Mouse (Mus musculus) stomach, embryonic 16.5 days (tissue): ENCODE measurements at regions not wholly inside any gene's neighbourhood (a gene's known extent, or its start where the extent isn't known, plus 50 kb on each side); places are given as distances from the start of the nearest gene placed in this dataset.

Source experiments
- ATAC-seq: fragments of 200-750 bp; cut with Nextera tagmentation; 2 replicates; pipeline ENCODE4 v1.8.0; 2017; ENCODE audit warnings: moderate number of reproducible peaks, moderate TSS enrichment; ENCODE audit not compliant: insufficient read depth, low FRiP score
- H3K27ac ChIP-seq: fragments of 300-500 bp; sonication (generic); 2 replicates; pipeline ENCODE4 v1.5.1; 2014; ENCODE audit warnings: low read length
- H3K27me3 ChIP-seq: fragments of 300-500 bp; sonication (generic); 2 replicates; pipeline ENCODE4 v1.6.1; 2014; ENCODE audit warnings: low read length, control low read depth, mixed read lengths; ENCODE audit not compliant: control insufficient read depth, insufficient read depth
- H3K36me3 ChIP-seq: fragments of 300-500 bp; sonication (generic); 2 replicates; pipeline ENCODE4 v1.6.1; 2014; ENCODE audit warnings: low read length; ENCODE audit not compliant: control insufficient read depth, insufficient read depth
- H3K4me1 ChIP-seq: fragments of 300-500 bp; sonication (generic); 2 replicates; pipeline ENCODE4 v1.6.1; 2014; ENCODE audit warnings: low read length, control low read depth, mixed read lengths; ENCODE audit not compliant: control insufficient read depth, insufficient read depth
- H3K4me2 ChIP-seq: fragments of 300-500 bp; sonication (generic); 2 replicates; pipeline ENCODE4 v1.6.1; 2014; ENCODE audit warnings: low read depth, low read length, mixed read lengths
- H3K4me3 ChIP-seq: fragments of 300-500 bp; sonication (generic); replicated peaks from 2 replicates; pipeline ENCODE4 v1.5.1; 2014; ENCODE audit warnings: mild to moderate bottlenecking, low read length
- H3K9ac ChIP-seq: fragments of 300-500 bp; sonication (generic); 2 replicates; pipeline ENCODE4 v1.6.1; 2014; ENCODE audit warnings: low read length
- H3K9me3 ChIP-seq: fragments of 300-500 bp; sonication (generic); replicated peaks from 2 replicates; pipeline ENCODE4 v1.6.1; 2016; ENCODE audit warnings: low read length, control low read depth; ENCODE audit not compliant: control insufficient read depth
- WGBS: fragments of 180-500 bp; shearing (Covaris S2); extraction: QIAGEN DNeasy Blood & Tissue Kit; methylation state at CpG from one replicate; pipeline ENCODE4 v1.1.7; 2014; 5-methylcytosine and 5-hydroxymethylcytosine counted together

DNA sequence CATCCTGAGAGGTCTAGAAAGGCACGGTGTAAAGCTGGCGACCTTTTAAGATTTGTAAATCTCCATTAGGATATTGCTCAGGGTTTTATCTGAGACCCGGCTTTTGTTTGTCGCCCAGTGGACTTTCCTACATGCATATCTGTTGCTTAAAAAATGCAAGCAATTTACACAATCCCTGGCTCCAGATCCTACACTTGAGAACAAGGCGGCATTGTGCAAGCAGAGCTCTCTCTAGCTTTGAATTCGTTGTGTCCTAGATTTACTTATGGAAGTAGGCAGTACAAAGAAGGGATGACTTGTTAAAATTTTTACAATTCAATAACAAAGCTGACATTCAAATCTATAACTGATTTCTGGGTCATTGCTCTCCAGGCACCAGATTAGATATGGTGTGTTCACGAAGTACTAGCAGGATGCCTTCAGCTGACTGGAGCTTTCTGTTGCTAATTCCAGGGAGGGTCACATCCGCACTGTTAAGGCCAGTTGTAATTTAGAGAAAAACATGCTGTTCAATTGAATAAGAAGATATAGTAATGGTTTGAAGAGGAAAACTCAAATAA is 62.2 kb upstream of the Teddm2 start:
- ATAC-seq: 0 out of 2 replicates have a peak, but pooled peaks have one; percentile 30
- no peaks in the 10 kb centered on the region for H3K27me3 ChIP-seq
- no peaks in the 10 kb centered on the region for H3K36me3 ChIP-seq
- H3K9ac ChIP-seq: no peak overlapping the region
- no peak overlapping the region for H3K4me3 ChIP-seq
- no peaks in the 10 kb centered on the region for H3K9me3 ChIP-seq
- H3K4me1 ChIP-seq: peaks cover 3% of the 10 kb centered on the region
- 46% methylated on average over 8 of the region's 8 CpGs for WGBS
- no peak overlapping the region for H3K4me2 ChIP-seq
- no peak overlapping the region for H3K27ac ChIP-seq

DNA sequence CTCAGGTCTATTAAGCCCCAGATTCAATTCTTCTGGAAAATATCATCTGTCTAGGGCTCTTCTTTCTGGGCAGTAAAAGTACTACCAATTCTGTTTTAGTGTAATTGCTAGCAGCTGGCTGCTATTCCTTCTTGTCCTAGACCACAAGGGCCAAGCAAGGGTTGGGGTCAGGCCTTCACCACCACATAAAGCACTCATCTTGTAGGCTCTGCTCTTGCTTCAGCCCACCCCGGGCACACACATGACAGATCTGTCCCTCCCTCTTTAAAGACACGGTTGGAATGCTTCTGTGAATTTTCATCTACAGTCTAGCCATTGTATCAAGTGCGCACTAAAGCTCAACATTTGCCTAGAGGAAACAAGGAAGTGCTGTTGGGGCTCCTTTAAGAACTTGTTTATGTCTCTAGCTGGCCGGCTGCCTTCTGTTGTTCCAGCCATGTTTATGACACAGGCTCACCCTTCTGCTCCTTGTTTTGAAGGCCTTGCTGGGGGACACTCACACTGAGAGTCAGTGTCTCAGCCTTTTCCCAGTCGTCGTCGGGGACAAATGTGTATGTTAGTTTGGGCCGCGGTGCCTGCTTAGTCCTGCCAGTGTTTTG is 63.8 kb upstream of the Teddm2 start:
- Histone ChIP-seq H3K4me3 (no peak overlapping the region), H3K9me3 (no peaks in the 10 kb centered on the region), H3K9ac (no peak overlapping the region), H3K4me1 (peaks cover 3% of the 10 kb centered on the region), H3K36me3 (no peaks in the 10 kb centered on the region), H3K27ac (no peak overlapping the region; the same call in 1 of the 2 replicates), H3K27me3 (no peaks in the 10 kb centered on the region), H3K4me2 (no peak overlapping the region)
- peak; percentile 25; the same call in 1 of the 2 replicates for ATAC-seq
- 41% methylated on average over 9 of the region's 9 CpGs for WGBS

DNA sequence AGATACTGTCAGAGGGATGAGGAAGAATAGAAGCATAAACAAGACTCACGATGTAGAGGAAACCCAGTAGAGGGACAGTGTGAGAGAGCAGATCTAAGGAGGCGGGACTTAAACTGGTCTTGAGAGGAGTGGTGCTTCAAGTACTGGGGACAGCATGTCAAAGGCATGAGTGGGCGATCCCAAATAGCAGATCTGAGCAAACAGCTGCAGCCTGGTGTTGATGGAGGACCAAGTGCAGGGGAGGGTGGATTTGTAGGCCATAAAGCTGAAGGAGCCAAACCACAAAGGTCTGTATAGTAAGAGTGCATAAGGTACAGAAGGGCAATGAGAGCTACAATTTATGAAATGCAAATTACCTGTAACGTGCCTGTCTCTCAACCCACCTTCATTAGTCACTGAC is 69.4 kb upstream of the Teddm2 start:
- Histone ChIP-seq H3K9ac (no peak overlapping the region), H3K4me3 (no peak overlapping the region), H3K4me1 (no peaks in the 10 kb centered on the region), H3K27ac (no peak overlapping the region), H3K36me3 (no peaks in the 10 kb centered on the region), H3K27me3 (no peaks in the 10 kb centered on the region), H3K4me2 (no peak overlapping the region), H3K9me3 (no peaks in the 10 kb centered on the region)
- ATAC-seq: no peak
- WGBS: 63% methylated on average over 4 of the region's 4 CpGs

DNA sequence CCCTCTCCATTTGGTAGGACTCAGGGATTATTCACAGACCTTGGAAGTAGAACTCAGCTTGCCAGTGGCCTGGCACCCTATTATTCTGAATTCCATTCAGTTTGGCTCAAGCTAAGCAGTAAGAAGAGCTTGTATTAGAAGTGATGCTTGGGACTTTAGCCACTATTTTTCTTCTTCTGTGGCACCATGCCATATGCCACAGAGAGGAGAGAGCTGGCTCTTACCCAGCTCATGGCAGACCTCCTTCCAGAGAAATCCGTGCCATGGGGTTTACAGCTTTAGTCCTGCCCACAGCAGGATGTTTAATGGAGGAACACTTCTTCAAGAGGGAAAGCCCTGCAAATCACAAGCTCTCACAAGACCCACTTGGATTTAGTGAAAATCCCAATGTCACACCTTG is 74.3 kb upstream of the Teddm2 start:
- WGBS: 64% methylated on average over 1 of the region's 1 CpGs
- Histone ChIP-seq H3K9me3 (no peaks in the 10 kb centered on the region), H3K27ac (no peak overlapping the region), H3K4me2 (no peak overlapping the region), H3K4me1 (no peaks in the 10 kb centered on the region), H3K9ac (no peak overlapping the region), H3K4me3 (no peak overlapping the region), H3K36me3 (no peaks in the 10 kb centered on the region), H3K27me3 (no peaks in the 10 kb centered on the region)
- no peak for ATAC-seq

- no peaks in the 10 kb centered on the region for H3K27me3 ChIP-seq
- H3K27ac ChIP-seq: no peak overlapping the region
- H3K9me3 ChIP-seq: no peaks in the 10 kb centered on the region
- WGBS: 46% methylated on average over 5 of the region's 5 CpGs
- no peak overlapping the region for H3K9ac ChIP-seq
- no peaks in the 10 kb centered on the region for H3K4me1 ChIP-seq
- no peak for ATAC-seq
- no peak overlapping the region for H3K4me3 ChIP-seq
- H3K36me3 ChIP-seq: no peaks in the 10 kb centered on the region
- no peak overlapping the region for H3K4me2 ChIP-seq
Measured at GRCm38 (mm10) chr1:153977963-153978726, 78.1 kb upstream of the Teddm2 start.

GRCm38 (mm10) chr1:153980886-153981285 is 80.9 kb upstream of the Teddm2 start:
- Histone ChIP-seq H3K27me3 (no peaks in the 10 kb centered on the region), H3K9ac (no peak overlapping the region), H3K27ac (no peak overlapping the region), H3K4me2 (no peak overlapping the region), H3K4me3 (no peak overlapping the region), H3K4me1 (no peaks in the 10 kb centered on the region), H3K36me3 (no peaks in the 10 kb centered on the region), H3K9me3 (no peaks in the 10 kb centered on the region)
- WGBS: 54% methylated on average over 6 of the region's 6 CpGs
- 0 out of 2 replicates have a peak, but pooled peaks have one; percentile 29 for ATAC-seq

GRCm38 (mm10) chr1:153985595-153985994 is 85.6 kb upstream of the Teddm2 start:
- H3K36me3 ChIP-seq: no peaks in the 10 kb centered on the region
- no peak for ATAC-seq
- no peak overlapping the region for H3K4me2 ChIP-seq
- no peak overlapping the region for H3K27ac ChIP-seq
- no peaks in the 10 kb centered on the region for H3K27me3 ChIP-seq
- no peak overlapping the region for H3K4me3 ChIP-seq
- H3K9me3 ChIP-seq: no peaks in the 10 kb centered on the region
- no peak overlapping the region for H3K9ac ChIP-seq
- 74% methylated on average over 5 of the region's 5 CpGs for WGBS
- H3K4me1 ChIP-seq: no peaks in the 10 kb centered on the region

DNA sequence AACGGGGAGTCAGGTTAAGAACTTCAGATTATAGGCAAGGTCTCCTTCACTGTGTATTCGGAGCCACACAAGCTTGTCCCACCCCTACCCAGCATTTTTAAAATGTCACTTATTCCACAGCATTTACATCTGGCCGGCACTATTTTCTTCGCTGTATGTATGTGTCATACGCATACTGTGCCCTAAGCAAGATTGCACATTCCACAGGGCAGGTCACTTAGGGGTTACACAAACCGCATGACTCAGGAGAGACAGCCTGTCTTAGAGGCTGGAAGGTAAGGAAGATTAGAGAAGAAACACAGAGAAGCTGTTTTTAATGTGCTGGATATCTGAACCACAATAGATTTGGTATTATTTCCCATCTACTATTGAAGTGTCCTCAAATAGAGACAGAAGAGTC is 86.6 kb upstream of the Teddm2 start:
- H3K9me3 ChIP-seq: no peaks in the 10 kb centered on the region
- no peaks in the 10 kb centered on the region for H3K36me3 ChIP-seq
- H3K27ac ChIP-seq: peak overlapping the region; percentile 13; the same call in 1 of the 2 replicates
- H3K27me3 ChIP-seq: no peaks in the 10 kb centered on the region
- H3K4me1 ChIP-seq: no peaks in the 10 kb centered on the region
- WGBS: 45% methylated on average over 6 of the region's 6 CpGs
- peak; percentile 70; the same call in 1 of the 2 replicates for ATAC-seq
- no peak overlapping the region for H3K4me2 ChIP-seq
- no peak overlapping the region for H3K9ac ChIP-seq
- no peak overlapping the region for H3K4me3 ChIP-seq

- no peaks in the 10 kb centered on the region for H3K36me3 ChIP-seq
- peak; percentile 70; the same call in 1 of the 2 replicates for ATAC-seq
- no peaks in the 10 kb centered on the region for H3K27me3 ChIP-seq
- no peak overlapping the region for H3K9ac ChIP-seq
- no peaks in the 10 kb centered on the region for H3K4me1 ChIP-seq
- peak overlapping the region; percentile 55 for H3K27ac ChIP-seq
- H3K4me2 ChIP-seq: no peak overlapping the region
- 40% methylated on average over 2 of the region's 2 CpGs for WGBS
- no peaks in the 10 kb centered on the region for H3K9me3 ChIP-seq
- H3K4me3 ChIP-seq: no peak overlapping the region
Measured at GRCm38 (mm10) chr1:153988297-153988696, 88.3 kb upstream of the Teddm2 start.
